11 mouse cellular contexts compared by ENCODE assay signal in genomic region chr2:68934651-68935050, GRCm38 (mm10).
DNase-seq lines count a peak whose midpoint lies in the region; ATAC-seq and TF ChIP-seq lines count a peak whose summit lies in the region.
"Had no signal": no experiment of that assay in that cellular context is flagged by ENCODE, and none has a peak within 500 bp of the region (broad histone marks: within the 10 kb centered on the region; RNA-seq: fewer than 3 reads in every experiment).

No protein-coding gene starts in this region.

- no peak for TF ChIP-seq CTCF in lung, postnatal 0 days (IDR thresholded peaks at IDR 0.05)

- TF ChIP-seq EP300 in lung, postnatal 0 days (IDR thresholded peaks at IDR 0.05) = no peak

- no peaks in the 10 kb centered on the region for H3K27me3 ChIP-seq in lung, postnatal 0 days (replicated peaks; ENCODE audit: insufficient read depth, low read length)
- H3K27me3 ChIP-seq in forebrain, embryonic 16.5 days (replicated peaks; ENCODE audit: control insufficient read depth, insufficient read depth, low read length) = no peaks in the 10 kb centered on the region

- H3K36me3 ChIP-seq in lung, postnatal 0 days (ENCODE audit: insufficient read depth, low read length) = no peaks in the 10 kb centered on the region
- H3K36me3 ChIP-seq in forebrain, embryonic 16.5 days (ENCODE audit: control insufficient read depth, insufficient read depth) = no peaks in the 10 kb centered on the region

- WGBS in lung, postnatal 0 days = 44% methylated on average over 6 of the region's 6 CpGs
- WGBS in forebrain, embryonic 16.5 days = 89% methylated on average over 6 of the region's 6 CpGs

- intact Hi-C loops in heart, postnatal 25 days (cut with DNase I) = loop anchor here (5.0 kb wide), 1 partner anchor 72 kb away; the partner anchor contains the start of gene Cers6

- no peak overlapping the region for H3K27ac ChIP-seq in lung, postnatal 0 days (ENCODE audit: low read length)
- no peak overlapping the region for H3K27ac ChIP-seq in forebrain, embryonic 16.5 days (ENCODE audit: low read length)

- no peak overlapping the region for H3K4me3 ChIP-seq in lung, postnatal 0 days (ENCODE audit: low read depth, low read length)
- H3K4me3 ChIP-seq in forebrain, embryonic 16.5 days (replicated peaks; ENCODE audit: low read length) = no peak overlapping the region

- peak; percentile 43; the same call in 1 of the 2 replicates for ATAC-seq in lung, postnatal 0 days
- peak; percentile 86 for ATAC-seq in megakaryocyte progenitor cell, adult 5-6 weeks (replicated peaks; ENCODE audit: poor library complexity)
- ATAC-seq in forebrain, embryonic 16.5 days = no peak
- no peak for ATAC-seq in CD4-positive, CD25-positive, alpha-beta regulatory T cell, adult 4 months
- ATAC-seq: midbrain, embryonic 16.5 days had no signal

- no peaks in the 10 kb centered on the region for H3K4me1 ChIP-seq in lung, postnatal 0 days (ENCODE audit: insufficient read depth, low read depth, low read length)
- peaks cover 3% of the 10 kb centered on the region; the same call in 1 of the 2 replicates for H3K4me1 ChIP-seq in forebrain, embryonic 16.5 days (replicated peaks; ENCODE audit: control insufficient read depth, insufficient read depth, low read length)

- H3K4me2 ChIP-seq in lung, postnatal 0 days (replicated peaks; ENCODE audit: low read depth, low read length) = no peak overlapping the region
- no peak overlapping the region for H3K4me2 ChIP-seq in forebrain, embryonic 16.5 days (ENCODE audit: low read length)

- H3K9ac ChIP-seq in lung, postnatal 0 days (replicated peaks; ENCODE audit: low read depth) = no peak overlapping the region
- no peak overlapping the region for H3K9ac ChIP-seq in forebrain, embryonic 16.5 days (replicated peaks; ENCODE audit: low read depth, low read length)

- DNase-seq in lung, postnatal 0 days (ENCODE audit: low spot score) = no peak
- no peak for DNase-seq in lung, adult 18-20 months
- peak; percentile 74 to 81 for DNase-seq in heart, adult 18-20 months
- peak; percentile 16 for DNase-seq in heart, postnatal 25 days (ENCODE audit: low spot score)
- DNase-seq in cerebellum, postnatal 4 days (ENCODE audit: low spot score in 2 of 2) = no peak
- DNase-seq: cerebellum, adult 11 months; kidney, adult 2 months had no signal

- H3K9me3 ChIP-seq in lung, postnatal 0 days (ENCODE audit: low read length) = no peaks in the 10 kb centered on the region
- no peaks in the 10 kb centered on the region for H3K9me3 ChIP-seq in forebrain, embryonic 16.5 days (ENCODE audit: control insufficient read depth, low read length)

Comparison
In these comparisons a context has a peak if more than half of its experiments do, and no peak if none do; other contexts are left out.
1. ATAC-seq: peak in lung, postnatal 0 days (single experiment) and megakaryocyte progenitor cell, adult 5-6 weeks (single experiment); none in forebrain, embryonic 16.5 days (single experiment) and CD4-positive, CD25-positive, alpha-beta regulatory T cell, adult 4 months (single experiment).
2. DNase-seq: peak in heart, adult 18-20 months (2 of 2) and heart, postnatal 25 days (single experiment); none in lung, postnatal 0 days (single experiment), lung, adult 18-20 months (0 of 2) and cerebellum, postnatal 4 days (0 of 2).